Mouse (Mus musculus) c-Kit-positive CD71-positive TER-119-positive erythroid progenitor cells, embryonic 14.5 days (primary cell): ENCODE measurements around the gene Amph.

Experiments used
- DNase-seq: peaks from one replicate; pipeline ENCODE4 v3.0.0-alpha.2; 2013; ENCODE audit warnings: low spot score

Amph gene

GRCm38 (mm10) chr13:19139771-19140170, 191.8 kb downstream of the Amph start:
- no peak for DNase-seq

DNA sequence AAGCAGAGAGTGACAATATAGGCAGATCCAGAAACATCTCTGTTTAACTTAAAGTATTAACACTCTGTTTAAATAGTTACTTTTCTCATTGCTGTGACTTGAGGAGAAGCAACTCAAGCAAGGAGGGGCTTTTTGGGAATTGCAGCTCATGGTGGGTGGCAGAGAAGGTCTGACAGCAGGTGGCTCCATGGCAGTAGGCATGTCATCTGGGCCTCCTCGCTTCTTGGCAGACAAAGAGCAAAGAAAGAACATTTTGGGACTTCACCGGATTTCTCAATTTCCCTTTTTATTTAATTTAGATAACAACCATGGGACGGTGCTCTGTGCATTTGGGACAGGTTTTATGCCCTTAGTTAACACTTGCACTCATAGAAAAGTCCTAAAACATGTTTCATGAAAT, 195.8 kb downstream of the Amph start:
- no peak for DNase-seq

DNA sequence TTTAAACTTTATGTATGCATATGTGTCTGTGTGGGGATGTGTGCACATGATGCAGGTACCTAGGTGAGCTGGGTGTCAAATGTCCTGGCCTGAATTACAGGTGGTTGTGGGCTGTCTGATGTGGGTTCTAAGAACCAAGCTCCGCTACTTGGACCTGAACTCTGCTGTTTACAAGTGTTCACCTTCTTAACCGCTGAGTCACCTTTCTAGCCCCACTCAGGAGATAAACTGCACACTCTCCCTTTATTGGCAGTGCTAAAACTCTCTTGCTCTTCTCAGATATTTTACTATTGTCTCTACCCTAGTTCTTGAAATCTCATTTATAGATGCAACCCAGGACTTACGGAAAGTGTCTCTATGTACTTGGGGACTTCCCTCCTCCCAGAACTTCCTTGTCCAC, 199.5 kb downstream of the Amph start:
- no peak for DNase-seq

- no peak for DNase-seq
Measured at GRCm38 (mm10) chr13:19149574-19149973, 201.6 kb downstream of the Amph start.

DNA sequence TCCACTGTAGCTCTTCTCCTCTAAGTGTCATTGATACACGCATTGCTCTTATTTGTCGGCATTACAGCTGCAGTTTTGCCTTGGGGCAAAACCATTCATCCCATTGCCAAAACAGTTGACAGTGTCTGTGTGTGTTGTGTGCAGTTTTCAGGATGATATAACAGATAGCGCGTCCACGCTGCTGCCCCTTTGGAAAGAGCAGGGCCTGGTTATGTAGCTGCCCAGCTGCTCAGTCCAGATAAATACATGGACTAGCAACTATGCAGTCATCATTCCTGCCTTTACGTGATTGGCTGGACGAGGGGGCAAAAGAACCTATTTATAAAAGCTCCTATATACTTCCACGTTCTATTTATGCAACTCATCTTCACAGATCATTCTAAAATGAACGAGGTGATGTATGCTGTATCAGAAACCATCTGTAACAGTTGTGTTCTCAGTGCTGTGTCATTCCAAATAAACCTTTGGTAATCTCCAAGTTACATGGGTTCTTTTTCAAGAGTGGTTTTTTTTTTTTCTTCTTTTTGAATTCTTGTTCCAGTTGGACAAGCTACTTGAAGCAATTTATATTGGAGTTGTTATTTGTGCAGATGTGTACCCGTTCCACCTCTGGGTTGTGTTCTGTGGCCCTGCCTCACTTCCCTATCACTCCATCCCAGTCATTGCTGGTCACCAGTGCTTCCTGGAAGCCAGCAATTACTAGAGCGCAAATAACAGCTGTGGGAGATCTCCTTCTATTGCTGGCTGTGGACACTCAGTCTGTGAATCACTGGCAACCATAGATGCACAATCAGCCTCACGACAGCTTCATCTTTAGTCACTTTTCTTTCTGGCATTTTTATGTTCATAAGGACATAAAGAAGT, 202.7 kb downstream of the Amph start:
- DNase-seq, result no peak

GRCm38 (mm10) chr13:19152126-19152525, 204.1 kb downstream of the Amph start:
- DNase-seq, result no peak

GRCm38 (mm10) chr13:19158484-19158883, 210.5 kb downstream of the Amph start:
- DNase-seq, result peak; percentile 49

- DNase-seq, result no peak
Measured at GRCm38 (mm10) chr13:19160616-19161015, 212.6 kb downstream of the Amph start.

- no peak for DNase-seq
Measured at GRCm38 (mm10) chr13:19161111-19161510, 213.1 kb downstream of the Amph start.

GRCm38 (mm10) chr13:19162120-19162519, 214.1 kb downstream of the Amph start:
- no peak for DNase-seq

DNA sequence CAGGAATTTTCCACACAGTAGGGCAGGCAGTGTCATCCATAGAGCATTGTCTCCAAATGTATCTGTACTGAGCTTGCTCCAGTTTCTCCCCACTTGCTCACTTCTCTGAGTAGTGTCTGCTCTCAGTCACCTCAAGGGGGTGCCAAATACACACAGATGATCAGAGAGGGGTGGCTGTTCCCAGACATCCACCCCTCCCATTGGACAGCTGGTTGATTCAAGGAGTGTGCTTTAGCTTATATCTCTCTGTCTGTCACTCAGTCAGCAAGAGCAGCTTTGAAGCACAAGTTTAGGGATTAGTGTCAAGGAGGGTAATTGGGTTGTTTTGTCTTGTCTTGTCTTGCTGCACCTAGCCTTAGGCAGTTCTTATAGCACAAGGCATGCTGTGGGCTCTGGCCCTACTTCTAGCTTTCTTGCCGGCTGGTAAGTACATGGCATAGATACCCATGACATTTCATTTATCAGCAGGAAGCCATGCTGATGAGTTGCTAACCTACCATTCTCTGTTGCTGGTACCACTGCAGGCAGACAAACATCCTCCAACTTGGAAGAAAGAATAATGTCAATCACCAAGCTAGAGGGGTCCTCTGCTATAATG, 229.8 kb downstream of the Amph start:
- DNase-seq, result peak; percentile 90

DNA sequence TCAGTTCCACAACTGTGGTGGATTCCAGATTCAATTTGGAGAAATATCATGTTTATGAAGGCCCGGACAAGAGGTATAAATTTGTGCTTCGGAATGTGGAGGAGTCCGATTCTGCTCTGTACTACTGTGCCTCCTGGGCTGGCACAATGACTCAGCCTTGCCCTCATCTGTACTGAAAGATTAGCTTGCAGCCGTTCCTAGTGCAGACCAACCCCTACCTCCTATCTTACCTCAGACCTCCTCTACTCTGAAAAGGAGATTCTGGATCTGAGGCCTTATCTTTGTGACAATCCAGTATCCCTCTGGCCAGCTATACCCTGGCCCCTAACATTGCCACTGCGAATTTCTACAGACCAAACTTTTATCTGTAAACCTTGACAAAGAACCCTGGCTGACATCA, 230.3 kb downstream of the Amph start:
- DNase-seq, result peak; percentile 77

- no peak for DNase-seq
Measured at GRCm38 (mm10) chr13:19182259-19182658, 234.3 kb downstream of the Amph start.

DNA sequence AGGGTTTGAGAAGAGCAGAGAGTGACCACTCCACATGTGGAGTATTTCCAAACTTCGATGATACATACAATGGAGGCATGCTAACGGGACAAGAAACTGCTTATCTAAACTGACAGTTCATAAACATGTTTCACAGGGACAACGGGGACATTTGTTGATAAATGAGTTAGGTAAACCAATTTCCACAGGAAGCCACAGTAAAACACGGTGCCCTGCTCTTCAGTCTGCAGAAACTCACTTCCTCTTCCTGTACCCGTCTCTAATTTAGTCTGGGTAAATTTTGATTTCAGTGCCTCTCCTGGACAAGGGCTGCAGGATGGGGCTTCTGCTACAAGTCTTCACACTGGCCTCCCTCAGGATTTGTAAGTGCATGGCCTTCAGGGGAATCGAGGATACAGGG, 242.0 kb downstream of the Amph start:
- DNase-seq, result no peak

- no peak for DNase-seq
Measured at GRCm38 (mm10) chr13:19194803-19195202, 246.8 kb downstream of the Amph start.

DNA sequence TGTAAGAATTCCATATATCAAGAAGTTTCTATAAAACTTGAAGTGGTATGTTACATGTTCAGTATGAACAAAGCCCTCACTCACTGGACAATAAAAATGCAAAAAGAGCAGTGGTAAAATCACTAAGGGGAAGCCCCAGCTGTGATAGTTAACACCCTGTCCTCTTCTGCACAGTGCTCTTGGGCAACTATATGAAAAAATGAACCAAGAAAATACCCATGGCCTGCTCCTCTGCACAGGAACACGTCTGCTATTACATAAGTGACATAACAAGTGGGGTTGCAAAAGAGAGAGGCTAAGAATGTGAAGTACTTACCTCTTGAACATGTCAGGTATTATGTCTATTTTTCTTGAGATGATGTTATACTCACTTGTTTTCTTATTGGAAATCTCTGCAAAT, 247.5 kb downstream of the Amph start:
- DNase-seq, result no peak
